Mouse (Mus musculus): ENCODE data around the gene Klk6. TPM values are rescaled to one million over a fixed set of nuclear protein-coding genes. Genes with fewer than 3 reads are reported as not detected.

Gene Klk6
- polyA plus RNA-seq, 1 experiment from 2014 or later = not detected

DNA sequence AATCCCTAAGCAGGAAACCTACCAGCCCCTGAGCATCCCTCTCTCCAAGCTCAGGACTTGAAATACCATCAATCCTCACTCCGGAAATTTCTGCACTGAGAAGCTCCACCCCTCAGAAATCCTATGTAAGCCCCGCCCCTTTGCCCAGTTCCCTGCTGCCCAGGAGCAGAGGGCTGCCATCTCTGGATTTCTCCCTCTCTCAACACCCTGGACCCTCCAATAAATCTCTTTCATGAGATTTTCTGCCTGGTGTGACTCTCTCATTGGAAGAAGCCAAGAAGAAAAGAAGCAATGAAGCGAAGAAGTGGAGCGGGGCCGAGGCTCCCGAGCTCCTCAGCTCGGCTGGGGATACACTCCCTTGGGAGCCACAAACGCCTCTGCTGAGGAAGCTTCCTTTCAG is 36.1 kb downstream of the Klk6 start:
- Histone ChIP-seq H3K4me2 (ENCODE audit: low read depth, low read length) (no peak overlapping the region), H3K9me3 (replicated peaks; ENCODE audit: control insufficient read depth, low read length) (no peaks in the 10 kb centered on the region; the same call in 1 of the 2 replicates), H3K27me3 (ENCODE audit: control insufficient read depth, insufficient read depth, low read length) (no peaks in the 10 kb centered on the region), H3K36me3 (replicated peaks; ENCODE audit: control insufficient read depth, insufficient read depth, low read depth, low read length) (no peaks in the 10 kb centered on the region), H3K4me3 (ENCODE audit: low read depth, low read length) (no peak overlapping the region), H3K9ac (replicated peaks; ENCODE audit: low read length) (no peak overlapping the region), H3K4me1 (ENCODE audit: control insufficient read depth, insufficient read depth, low read length) (no peaks in the 10 kb centered on the region), H3K27ac (replicated peaks; ENCODE audit: low read depth, low read length) (no peak overlapping the region)
- no peak for DNase-seq (ENCODE audit: low spot score)
- 60% methylated on average over 8 of the region's 8 CpGs for WGBS
- ATAC-seq (replicated peaks; ENCODE audit: insufficient number of reproducible peaks, low FRiP score, low TSS enrichment, low read depth) = no peak

DNA sequence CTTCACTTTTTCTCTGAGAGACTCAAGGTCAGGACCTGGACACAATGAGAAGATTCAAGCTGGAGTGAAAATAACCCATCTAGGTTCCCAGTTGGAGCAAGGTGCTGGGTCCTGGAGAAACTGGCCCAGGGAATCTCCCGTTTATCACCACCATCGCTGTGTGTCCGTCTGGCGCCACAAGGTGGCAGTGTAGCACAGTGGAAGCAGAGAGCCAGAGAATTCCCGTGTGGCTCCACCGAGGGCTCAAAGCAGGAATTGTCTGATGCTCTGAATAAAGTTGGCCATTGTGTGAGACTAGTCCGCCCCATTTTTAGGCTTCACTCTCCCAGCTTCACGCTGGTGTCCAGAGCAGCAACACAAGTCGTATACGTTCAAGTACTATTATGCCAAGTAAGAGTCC is 48.9 kb downstream of the Klk6 start:
- Histone ChIP-seq H3K36me3 (replicated peaks; ENCODE audit: control insufficient read depth, insufficient read depth, low read depth, low read length) (no peaks in the 10 kb centered on the region), H3K27me3 (ENCODE audit: control insufficient read depth, insufficient read depth, low read length) (no peaks in the 10 kb centered on the region), H3K4me1 (ENCODE audit: control insufficient read depth, insufficient read depth, low read length) (no peaks in the 10 kb centered on the region), H3K9me3 (replicated peaks; ENCODE audit: control insufficient read depth, low read length) (no peaks in the 10 kb centered on the region), H3K9ac (replicated peaks; ENCODE audit: low read length) (no peak overlapping the region), H3K4me2 (ENCODE audit: low read depth, low read length) (no peak overlapping the region), H3K27ac (replicated peaks; ENCODE audit: low read depth, low read length) (no peak overlapping the region), H3K4me3 (ENCODE audit: low read depth, low read length) (no peak overlapping the region)
- peak; percentile 87 for DNase-seq (ENCODE audit: low spot score)
- 0 out of 2 replicates have a peak, but pooled peaks have one; percentile 34 for ATAC-seq (replicated peaks; ENCODE audit: insufficient number of reproducible peaks, low FRiP score, low TSS enrichment, low read depth)
- 2% methylated on average over 10 of the region's 10 CpGs for WGBS

- Histone ChIP-seq H3K27me3 (ENCODE audit: control insufficient read depth, insufficient read depth, low read length) (no peaks in the 10 kb centered on the region), H3K27ac (replicated peaks; ENCODE audit: low read depth, low read length) (no peak overlapping the region), H3K4me2 (ENCODE audit: low read depth, low read length) (no peak overlapping the region), H3K9ac (replicated peaks; ENCODE audit: low read length) (no peak overlapping the region), H3K4me3 (ENCODE audit: low read depth, low read length) (no peak overlapping the region), H3K4me1 (ENCODE audit: control insufficient read depth, insufficient read depth, low read length) (no peaks in the 10 kb centered on the region), H3K36me3 (replicated peaks; ENCODE audit: control insufficient read depth, insufficient read depth, low read depth, low read length) (no peaks in the 10 kb centered on the region), H3K9me3 (replicated peaks; ENCODE audit: control insufficient read depth, low read length) (no peaks in the 10 kb centered on the region)
- DNase-seq (ENCODE audit: low spot score) (peak; percentile 19), ATAC-seq (replicated peaks; ENCODE audit: insufficient number of reproducible peaks, low FRiP score, low TSS enrichment, low read depth) (no peak)
- WGBS = 61% methylated on average over 3 of the region's 3 CpGs
Measured at GRCm38 (mm10) chr7:43873674-43874073, 49.4 kb downstream of the Klk6 start.

DNA sequence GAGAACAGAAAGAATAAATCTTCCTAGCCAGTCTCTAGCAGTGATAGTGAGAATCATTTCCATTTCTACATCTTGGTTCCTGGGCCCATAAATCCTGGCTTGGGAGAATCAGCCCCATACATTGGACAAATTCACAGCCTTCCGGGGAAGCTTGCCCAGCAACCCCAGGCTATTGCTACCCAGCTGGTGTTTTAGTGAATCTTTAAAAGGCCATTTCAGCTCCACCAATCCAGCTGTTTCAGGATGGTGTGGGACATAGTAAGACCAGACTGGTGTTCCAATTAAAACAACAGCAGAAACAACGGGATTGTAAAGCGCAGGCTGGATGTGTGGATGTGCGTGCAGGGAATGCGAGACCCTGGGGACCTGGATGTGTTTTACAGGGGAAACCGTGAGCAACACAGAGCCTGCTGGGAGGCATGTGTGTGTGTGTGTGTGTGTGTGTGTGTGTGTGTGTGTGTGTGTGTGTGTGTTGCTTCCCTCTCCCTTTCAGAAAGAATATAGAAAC is 50.6 kb downstream of the Klk6 start:
- DNase-seq (ENCODE audit: low spot score) = no peak
- Histone ChIP-seq H3K4me3 (ENCODE audit: low read depth, low read length) (no peak overlapping the region), H3K9ac (replicated peaks; ENCODE audit: low read length) (no peak overlapping the region)

GRCm38 (mm10) chr7:43876444-43876843 is 52.1 kb downstream of the Klk6 start:
- H3K27me3 ChIP-seq (ENCODE audit: control insufficient read depth, insufficient read depth, low read length) = no peaks in the 10 kb centered on the region
- H3K9me3 ChIP-seq (replicated peaks; ENCODE audit: control insufficient read depth, low read length) = no peaks in the 10 kb centered on the region
- H3K4me3 ChIP-seq (ENCODE audit: low read depth, low read length) = no peak overlapping the region
- H3K4me1 ChIP-seq (ENCODE audit: control insufficient read depth, insufficient read depth, low read length) = no peaks in the 10 kb centered on the region
- no peak overlapping the region for H3K27ac ChIP-seq (replicated peaks; ENCODE audit: low read depth, low read length)
- H3K9ac ChIP-seq (replicated peaks; ENCODE audit: low read length) = no peak overlapping the region
- no peaks in the 10 kb centered on the region for H3K36me3 ChIP-seq (replicated peaks; ENCODE audit: control insufficient read depth, insufficient read depth, low read depth, low read length)
- H3K4me2 ChIP-seq (ENCODE audit: low read depth, low read length) = no peak overlapping the region
- 77% methylated on average over 4 of the region's 4 CpGs for WGBS
- DNase-seq (ENCODE audit: low spot score) (peak; percentile 30), ATAC-seq (replicated peaks; ENCODE audit: insufficient number of reproducible peaks, low FRiP score, low TSS enrichment, low read depth) (no peak)

More for the DNA sequence above, 50.6 kb downstream of the Klk6 start:
- H3K27me3 ChIP-seq (ENCODE audit: control insufficient read depth, insufficient read depth, low read length) = no peaks in the 10 kb centered on the region
- no peak overlapping the region for H3K27ac ChIP-seq (replicated peaks; ENCODE audit: low read depth, low read length)
- no peaks in the 10 kb centered on the region for H3K4me1 ChIP-seq (ENCODE audit: control insufficient read depth, insufficient read depth, low read length)
- WGBS = 78% methylated on average over 6 of the region's 6 CpGs
- no peaks in the 10 kb centered on the region for H3K36me3 ChIP-seq (replicated peaks; ENCODE audit: control insufficient read depth, insufficient read depth, low read depth, low read length)
- no peak overlapping the region for H3K4me2 ChIP-seq (ENCODE audit: low read depth, low read length)
- H3K9me3 ChIP-seq (replicated peaks; ENCODE audit: control insufficient read depth, low read length) = no peaks in the 10 kb centered on the region
- ATAC-seq (replicated peaks; ENCODE audit: insufficient number of reproducible peaks, low FRiP score, low TSS enrichment, low read depth) = no peak

DNA sequence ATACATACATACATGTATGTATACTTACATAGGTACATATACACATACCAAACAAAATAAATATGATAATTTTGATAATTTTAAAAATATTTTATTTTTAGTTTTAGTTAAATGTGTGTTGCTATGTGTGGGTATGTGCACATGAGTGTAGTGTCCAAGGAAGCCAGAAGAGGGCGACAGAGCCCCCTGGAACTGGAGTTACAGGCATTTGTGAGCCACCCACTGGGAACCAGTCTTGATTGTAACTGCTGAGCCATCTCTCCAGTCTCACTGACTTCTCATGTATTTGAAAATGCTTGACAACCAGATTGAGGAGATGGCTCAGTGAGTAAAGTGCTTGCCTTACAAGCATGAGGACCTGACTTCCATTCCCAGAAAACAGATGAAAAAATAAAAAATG is 54.0 kb downstream of the Klk6 start:
- H3K9me3 ChIP-seq (replicated peaks; ENCODE audit: control insufficient read depth, low read length) = no peaks in the 10 kb centered on the region
- no peak overlapping the region for H3K9ac ChIP-seq (replicated peaks; ENCODE audit: low read length)
- no peak for ATAC-seq (replicated peaks; ENCODE audit: insufficient number of reproducible peaks, low FRiP score, low TSS enrichment, low read depth)
- H3K27me3 ChIP-seq (ENCODE audit: control insufficient read depth, insufficient read depth, low read length) = no peaks in the 10 kb centered on the region
- no peak for DNase-seq (ENCODE audit: low spot score)
- no peaks in the 10 kb centered on the region for H3K36me3 ChIP-seq (replicated peaks; ENCODE audit: control insufficient read depth, insufficient read depth, low read depth, low read length)
- no peak overlapping the region for H3K27ac ChIP-seq (replicated peaks; ENCODE audit: low read depth, low read length)
- WGBS = 28% methylated on average over 1 of the region's 1 CpGs
- H3K4me3 ChIP-seq (ENCODE audit: low read depth, low read length) = no peak overlapping the region
- no peak overlapping the region for H3K4me2 ChIP-seq (ENCODE audit: low read depth, low read length)
- no peaks in the 10 kb centered on the region for H3K4me1 ChIP-seq (ENCODE audit: control insufficient read depth, insufficient read depth, low read length)

- Histone ChIP-seq H3K9ac (replicated peaks; ENCODE audit: low read length) (no peak within 1 kb of the TSS), H3K4me1 (ENCODE audit: control insufficient read depth, insufficient read depth, low read length) (no peaks in the 10 kb centered on the region), H3K27me3 (ENCODE audit: control insufficient read depth, insufficient read depth, low read length) (no peaks in the 10 kb centered on the region), H3K4me3 (ENCODE audit: low read depth, low read length) (no peak within 1 kb of the TSS), H3K36me3 (replicated peaks; ENCODE audit: control insufficient read depth, insufficient read depth, low read depth, low read length) (no peaks in the 10 kb centered on the region), H3K4me2 (ENCODE audit: low read depth, low read length) (no peak within 1 kb of the TSS), H3K27ac (replicated peaks; ENCODE audit: low read depth, low read length) (no peak within 1 kb of the TSS), H3K9me3 (replicated peaks; ENCODE audit: control insufficient read depth, low read length) (no peaks in the 10 kb centered on the region)
- 4% methylated on average over 3 of the region's 3 CpGs for WGBS
- DNase-seq (ENCODE audit: low spot score) (peak; percentile 28), ATAC-seq (replicated peaks; ENCODE audit: insufficient number of reproducible peaks, low FRiP score, low TSS enrichment, low read depth) (no peak)
Measured at GRCm38 (mm10) chr7:43880912-43881311, 56.6 kb downstream of the Klk6 start, which contains the start of gene Klk4. Gene Klk4 (plus strand): TSS chr7:43881160.
